Mouse (Mus musculus) heart, adult 2 months (tissue): ENCODE data around the gene Cadm1. TPM values are rescaled to one million over a fixed set of nuclear protein-coding genes. Genes with fewer than 3 reads are reported as not detected.

Experiments
- DNase-seq, 2 experiments: peaks; one replicate each; pipeline ENCODE4 v3.0.0; 2021
- H3K27ac ChIP-seq: fragments of 200-600 bp; 2 replicates; pipeline ENCODE4 v1.8.1; 2022
- H3K27me3 ChIP-seq: fragments of 200-500 bp; 2 replicates; pipeline ENCODE4 v1.6.1; 2012; ENCODE audit warnings: mild to moderate bottlenecking, low read length, inconsistent platforms, mixed read lengths; ENCODE audit not compliant: control insufficient read depth, insufficient read depth
- H3K36me3 ChIP-seq: fragments of 200-500 bp; 2 replicates; pipeline ENCODE4 v1.6.1; 2012; ENCODE audit warnings: low read length, inconsistent platforms; ENCODE audit not compliant: control insufficient read depth, insufficient read depth
- H3K4me1 ChIP-seq: fragments of 200-500 bp; 2 replicates; pipeline ENCODE4 v1.6.1; 2011; ENCODE audit warnings: low read length; ENCODE audit not compliant: control insufficient read depth, insufficient read depth
- H3K4me3 ChIP-seq: fragments of 200-600 bp; 2 replicates; pipeline ENCODE4 v1.8.1; 2022
- H3K79me2 ChIP-seq: fragments of 200-500 bp; replicated peaks from 2 replicates; pipeline ENCODE4 v1.6.1; 2012; ENCODE audit warnings: mild to moderate bottlenecking, inconsistent platforms, low read length, moderate library complexity, mixed read lengths; ENCODE audit not compliant: control insufficient read depth, insufficient read depth
- H3K9ac ChIP-seq: fragments of 200-500 bp; 2 replicates; pipeline ENCODE4 v1.6.1; 2012; ENCODE audit warnings: low read depth, mild to moderate bottlenecking, control low read depth, inconsistent platforms, low read length, mixed read lengths
- CTCF ChIP-seq: fragments of 200-600 bp; IDR thresholded peaks from 2 replicates; pipeline ENCODE4 v1.8.1; 2022; ENCODE audit warnings: antibody characterized with exemption, mild to moderate bottlenecking, moderate library complexity
- EP300 ChIP-seq: fragments of 200-500 bp; IDR thresholded peaks from 2 replicates; pipeline ENCODE4 v1.6.1; 2011; ENCODE audit warnings: low read depth, low read length, control low read depth; ENCODE audit not compliant: insufficient read depth
- POLR2A ChIP-seq: fragments of 200-500 bp; IDR thresholded peaks from 2 replicates; pipeline ENCODE4 v1.6.1; 2011; ENCODE audit warnings: mild to moderate bottlenecking, low read depth, low read length, control low read depth; ENCODE audit not compliant: insufficient read depth
- WGBS: fragments of 180-500 bp; shearing (Covaris S2); methylation state at CpG from one replicate; pipeline ENCODE4 v1.1.7; 2018; 5-methylcytosine and 5-hydroxymethylcytosine counted together
- intact Hi-C: fragments of 180-260 bp; cut with DNase I; formaldehyde crosslinking; loops from one replicate; pipeline ENCODE4 v1.15.1; 2025
- polyA plus RNA-seq: library from polyadenylated mRNA; depleted of rRNA; stranded (reverse); fragments of >200 nt; gene quantifications from 2 replicates; pipeline ENCODE4 v1.2.3, GENCODE M21; 2012
- total RNA-seq, 2 experiments: library from RNA; stranded (reverse); gene quantifications; 2 replicates each; pipeline ENCODE4 v1.2.3; 2021

Cadm1 gene
- total and polyA plus RNA-seq, 3 experiments, result 1.6 to 2.6 (median 2.4) TPM

- DNase-seq, result no peak
- Histone ChIP-seq H3K4me3 (no peak overlapping the region), H3K27ac (no peak overlapping the region), H3K9ac (no peak overlapping the region), H3K27me3 (no peaks in the 10 kb centered on the region), H3K79me2 (no peaks in the 10 kb centered on the region), H3K36me3 (no peaks in the 10 kb centered on the region), H3K4me1 (no peaks in the 10 kb centered on the region)
- 82% methylated on average over 8 of the region's 8 CpGs for WGBS
- intact Hi-C loops, result no loop called here
- no peak for TF ChIP-seq CTCF
- TF ChIP-seq EP300, result no peak
- TF ChIP-seq POLR2A, result no peak
Observed at GRCm38 (mm10) chr9:47880171-47880570, 350.2 kb downstream of the Cadm1 start.

- Histone ChIP-seq H3K36me3 (no peaks in the 10 kb centered on the region), H3K79me2 (no peaks in the 10 kb centered on the region), H3K27me3 (no peaks in the 10 kb centered on the region), H3K27ac (no peak overlapping the region), H3K4me3 (no peak overlapping the region), H3K4me1 (no peaks in the 10 kb centered on the region), H3K9ac (no peak overlapping the region)
- TF ChIP-seq CTCF (no peak), EP300 (no peak), POLR2A (no peak)
- DNase-seq, result no peak
- WGBS, result 32% methylated on average over 11 of the region's 11 CpGs
- intact Hi-C loops, result no loop called here
Observed at GRCm38 (mm10) chr9:47882372-47882771, 352.4 kb downstream of the Cadm1 start.

- H3K4me3 ChIP-seq, result no peak overlapping the region
- no peak overlapping the region for H3K9ac ChIP-seq
- intact Hi-C loops, result no loop called here
- 77% methylated on average over 8 of the region's 8 CpGs for WGBS
- TF ChIP-seq POLR2A, result no peak
- no peak for TF ChIP-seq CTCF
- no peak for TF ChIP-seq EP300
- H3K36me3 ChIP-seq, result no peaks in the 10 kb centered on the region
- H3K79me2 ChIP-seq, result no peaks in the 10 kb centered on the region
- no peak for DNase-seq
- no peaks in the 10 kb centered on the region; the same call in 1 of the 2 replicates for H3K27me3 ChIP-seq
- no peaks in the 10 kb centered on the region for H3K4me1 ChIP-seq
- no peak overlapping the region for H3K27ac ChIP-seq
Observed at GRCm38 (mm10) chr9:47891721-47892120, 361.7 kb downstream of the Cadm1 start.

- 64% methylated on average over 6 of the region's 6 CpGs for WGBS
- no peak overlapping the region for H3K9ac ChIP-seq
Observed at GRCm38 (mm10) chr9:47892995-47893394, 363.0 kb downstream of the Cadm1 start.

GRCm38 (mm10) chr9:47894096-47894495 lies 364.1 kb downstream of the Cadm1 start:
- no peaks in the 10 kb centered on the region for H3K79me2 ChIP-seq
- 52% methylated on average over 5 of the region's 5 CpGs for WGBS
- no peak overlapping the region for H3K9ac ChIP-seq
- no peak for DNase-seq
- no peaks in the 10 kb centered on the region for H3K4me1 ChIP-seq
- TF ChIP-seq POLR2A (no peak), CTCF (no peak), EP300 (no peak)
- H3K4me3 ChIP-seq, result no peak overlapping the region
- H3K27ac ChIP-seq, result no peak overlapping the region
- intact Hi-C loops, result no loop called here
- H3K36me3 ChIP-seq, result no peaks in the 10 kb centered on the region
- H3K27me3 ChIP-seq, result no peaks in the 10 kb centered on the region; the same call in 1 of the 2 replicates

More at GRCm38 (mm10) chr9:47892995-47893394, 363.0 kb downstream of the Cadm1 start:
- no peak overlapping the region for H3K4me3 ChIP-seq
- no peaks in the 10 kb centered on the region for H3K79me2 ChIP-seq
- no peak overlapping the region for H3K27ac ChIP-seq
- intact Hi-C loops, result no loop called here
- TF ChIP-seq EP300 (no peak), POLR2A (no peak), CTCF (no peak)
- H3K4me1 ChIP-seq, result no peaks in the 10 kb centered on the region
- no peaks in the 10 kb centered on the region for H3K36me3 ChIP-seq
- no peak for DNase-seq
- H3K27me3 ChIP-seq, result no peaks in the 10 kb centered on the region; the same call in 1 of the 2 replicates

- Histone ChIP-seq H3K4me1 (no peaks in the 10 kb centered on the region), H3K9ac (no peak overlapping the region), H3K36me3 (no peaks in the 10 kb centered on the region), H3K4me3 (no peak overlapping the region), H3K79me2 (no peaks in the 10 kb centered on the region), H3K27me3 (no peaks in the 10 kb centered on the region; the same call in 1 of the 2 replicates), H3K27ac (no peak overlapping the region)
- WGBS, result 44% methylated on average over 7 of the region's 7 CpGs
- DNase-seq, result no peak
- TF ChIP-seq POLR2A (no peak), EP300 (no peak), CTCF (no peak)
- intact Hi-C loops, result no loop called here
Observed at GRCm38 (mm10) chr9:47894661-47895060, 364.7 kb downstream of the Cadm1 start.
